Mouse (Mus musculus) yolk sac, embryonic 10.5 days (tissue): Measurements from ENCODE around the gene Myh2.

Experiments used
- DNase-seq: peaks from one replicate; pipeline ENCODE4 v3.0.0-alpha.2; 2017; ENCODE audit warnings: low spot score

Gene Myh2

DNA sequence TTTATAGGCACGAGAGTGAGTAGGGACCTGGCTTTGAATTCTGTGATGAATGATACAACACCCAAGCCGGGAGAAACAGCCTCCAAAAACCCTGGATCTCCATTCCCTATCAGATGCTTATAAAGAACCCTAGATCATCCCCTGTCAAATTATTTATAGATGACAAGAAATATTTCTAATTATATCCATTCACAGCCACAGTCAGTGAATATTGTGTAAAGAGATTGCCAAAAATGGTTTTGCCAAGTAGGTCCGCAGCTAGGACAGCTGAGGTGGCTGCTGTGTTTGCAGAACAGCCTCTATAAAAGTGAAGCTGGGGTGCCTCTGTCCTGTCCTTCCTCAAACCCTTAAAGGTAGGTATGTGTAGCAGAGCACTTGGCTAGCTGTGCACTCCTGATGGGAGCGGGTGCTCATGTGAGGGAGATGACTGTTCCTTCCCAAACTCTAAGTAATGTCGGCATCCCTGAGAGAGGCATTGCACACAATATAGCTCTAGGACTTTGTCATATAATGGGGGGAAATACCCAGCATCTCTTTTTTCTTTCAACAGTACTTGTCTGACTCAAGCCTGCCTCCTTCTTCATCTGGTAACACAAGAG, 66.8 kb downstream of the Myh2 start, which contains the start of gene Myh4:
Myh4 (plus strand) TSS at position 549 of the 599 bp plus-strand sequence.
- DNase-seq: no peak

DNA sequence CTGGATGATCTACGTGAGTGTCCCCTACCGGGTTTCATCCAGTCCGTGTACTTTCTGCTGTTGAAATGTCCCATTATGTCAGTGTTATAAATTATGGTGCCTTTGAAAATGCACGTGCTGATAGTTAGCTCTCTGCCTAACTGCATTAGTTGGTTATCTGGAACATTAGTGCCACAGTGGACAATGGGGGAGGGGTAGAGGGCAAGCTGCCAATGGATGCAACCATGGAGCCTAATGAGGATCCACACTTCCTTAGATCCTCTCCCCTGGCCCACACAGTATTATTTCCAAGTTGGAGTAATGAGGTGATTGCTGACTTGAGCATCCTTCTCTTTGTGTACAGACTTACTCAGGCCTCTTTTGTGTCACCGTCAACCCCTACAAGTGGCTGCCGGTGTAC, 70.2 kb downstream of the Myh2 start:
- DNase-seq: no peak
